Mouse (Mus musculus): ENCODE results near the gene Nfu1. TPM values are rescaled to one million over a fixed set of nuclear protein-coding genes. Genes with fewer than 3 reads are reported as not detected.
"Not testable (repeated sequence)": the region's sequence is repeated elsewhere in the genome, so short reads cannot be mapped to it uniquely, and the experiment has no call there.

Nfu1 gene
- polyA plus RNA-seq, 1 experiment, result 303 TPM

DNA sequence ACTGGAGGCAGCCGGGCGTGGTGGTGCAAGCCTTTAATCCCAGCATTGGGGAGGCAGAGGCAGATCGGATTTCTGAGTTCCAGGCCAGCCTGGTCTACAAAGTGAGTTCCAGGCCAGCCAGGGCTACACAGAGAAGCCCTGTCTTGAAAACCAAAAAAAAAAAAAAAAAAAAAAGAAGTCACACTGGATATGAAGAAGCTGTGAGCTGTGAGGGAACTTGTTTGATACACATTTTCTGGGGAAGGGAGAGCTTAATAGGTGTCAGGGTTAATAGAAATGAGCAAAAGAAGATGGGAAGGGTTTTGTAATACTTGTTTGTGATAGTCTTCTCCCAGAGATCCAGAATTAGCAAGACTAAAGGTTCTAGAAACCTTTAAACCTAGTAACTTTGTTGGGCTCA is 36.5 kb downstream of the Nfu1 start:
- TF ChIP-seq CTCF (conservative IDR thresholded peaks at IDR 0.05; ENCODE audit: insufficient read depth, insufficient read length, low read depth, low read length), result no peak
- no peak for TF ChIP-seq POLR2A (IDR thresholded peaks at IDR 0.05; ENCODE audit: low read depth, low read length)
- Histone ChIP-seq H3K36me3 (ENCODE audit: control insufficient read depth, insufficient read depth, low read length) (no peaks in the 10 kb centered on the region), H3K27me3 (replicated peaks; ENCODE audit: control insufficient read depth, insufficient read depth, low read length) (no peaks in the 10 kb centered on the region), H3K4me1 (ENCODE audit: control insufficient read depth, insufficient read depth, low read length) (peaks cover 5% of the 10 kb centered on the region; the same call in 1 of the 2 replicates), H3K27ac (ENCODE audit: insufficient read depth, low read depth, low read length) (no peak overlapping the region), H3K4me3 (ENCODE audit: insufficient read depth, low read depth, low read length) (no peak overlapping the region)
- DNase-seq, result no peak
- 87% methylated on average over 3 of the region's 3 CpGs for WGBS

GRCm38 (mm10) chr6:87048712-87049111 is 39.7 kb downstream of the Nfu1 start:
- DNase-seq; H3K4me1 ChIP-seq (ENCODE audit: control insufficient read depth, insufficient read depth, low read length); H3K27me3 ChIP-seq (replicated peaks; ENCODE audit: control insufficient read depth, insufficient read depth, low read length); H3K36me3 ChIP-seq (ENCODE audit: control insufficient read depth, insufficient read depth, low read length); H3K4me3 ChIP-seq (ENCODE audit: insufficient read depth, low read depth, low read length); H3K27ac ChIP-seq (ENCODE audit: insufficient read depth, low read depth, low read length): not testable (repeated sequence)
- WGBS, result 98% methylated on average over 7 of the region's 7 CpGs

GRCm38 (mm10) chr6:87051886-87052425 is 42.9 kb downstream of the Nfu1 start:
- no peak overlapping the region for H3K4me3 ChIP-seq (ENCODE audit: insufficient read depth, low read depth, low read length)
- DNase-seq, result no peak
- H3K27me3 ChIP-seq (replicated peaks; ENCODE audit: control insufficient read depth, insufficient read depth, low read length), result no peaks in the 10 kb centered on the region
- H3K4me1 ChIP-seq (ENCODE audit: control insufficient read depth, insufficient read depth, low read length), result no peaks in the 10 kb centered on the region
- 93% methylated on average over 10 of the region's 10 CpGs for WGBS
- TF ChIP-seq CTCF (conservative IDR thresholded peaks at IDR 0.05; ENCODE audit: insufficient read depth, insufficient read length, low read depth, low read length), result no peak
- TF ChIP-seq POLR2A (IDR thresholded peaks at IDR 0.05; ENCODE audit: low read depth, low read length), result no peak
- peaks cover 2% of the 10 kb centered on the region; the same call in 1 of the 2 replicates for H3K36me3 ChIP-seq (ENCODE audit: control insufficient read depth, insufficient read depth, low read length)
- H3K27ac ChIP-seq (ENCODE audit: insufficient read depth, low read depth, low read length), result no peak overlapping the region

GRCm38 (mm10) chr6:87054193-87054592 is 45.2 kb downstream of the Nfu1 start:
- H3K27me3 ChIP-seq (replicated peaks; ENCODE audit: control insufficient read depth, insufficient read depth, low read length), result no peaks in the 10 kb centered on the region
- H3K27ac ChIP-seq (ENCODE audit: insufficient read depth, low read depth, low read length), result no peak overlapping the region
- H3K36me3 ChIP-seq (ENCODE audit: control insufficient read depth, insufficient read depth, low read length), result peaks cover 6% of the 10 kb centered on the region
- 92% methylated on average over 8 of the region's 8 CpGs for WGBS
- TF ChIP-seq POLR2A (IDR thresholded peaks at IDR 0.05; ENCODE audit: low read depth, low read length) (no peak), CTCF (conservative IDR thresholded peaks at IDR 0.05; ENCODE audit: insufficient read depth, insufficient read length, low read depth, low read length) (no peak)
- no peak for DNase-seq
- no peak overlapping the region for H3K4me3 ChIP-seq (ENCODE audit: insufficient read depth, low read depth, low read length)
- no peaks in the 10 kb centered on the region for H3K4me1 ChIP-seq (ENCODE audit: control insufficient read depth, insufficient read depth, low read length)

DNA sequence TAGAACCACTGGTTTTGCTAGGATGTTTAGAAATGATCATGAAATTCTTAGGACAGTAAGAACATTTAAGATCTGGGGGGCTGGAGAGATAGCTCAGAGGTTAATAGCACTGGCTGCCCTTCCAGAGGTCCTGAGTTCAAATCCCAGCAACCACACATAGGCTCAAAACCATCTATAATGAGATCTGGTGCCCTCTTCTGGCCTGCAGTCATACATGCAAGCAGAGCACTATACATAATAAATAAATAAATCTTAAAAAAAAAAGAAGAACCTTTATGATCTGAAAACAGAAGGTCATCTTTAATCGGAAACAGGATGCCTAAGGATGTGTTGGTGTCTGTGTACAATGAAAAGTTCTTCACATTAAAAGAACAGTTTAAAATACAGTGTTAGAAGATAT is 50.7 kb downstream of the Nfu1 start:
- no peak for DNase-seq
- peaks cover 13% of the 10 kb centered on the region for H3K36me3 ChIP-seq (ENCODE audit: control insufficient read depth, insufficient read depth, low read length)

DNA sequence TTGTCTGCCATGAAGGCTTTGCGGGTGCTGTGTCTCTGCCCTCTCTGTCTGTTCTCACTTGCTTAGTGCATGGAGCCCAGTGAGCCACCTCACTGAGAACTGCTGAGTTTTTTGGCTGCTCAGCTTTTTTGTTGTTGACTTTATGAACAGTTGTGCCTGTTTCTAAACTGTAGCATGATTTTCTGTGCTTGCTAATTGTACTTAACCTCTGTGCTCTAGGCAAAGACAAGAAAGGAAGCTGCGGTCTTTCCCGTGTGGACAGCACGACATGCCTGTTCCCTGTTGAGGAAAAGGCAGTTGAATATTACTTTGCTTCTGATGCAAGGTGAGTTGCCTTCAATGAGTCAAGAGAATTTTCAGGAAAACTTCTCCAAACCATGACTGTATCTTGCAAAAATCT is 54.5 kb downstream of the Nfu1 start:
- no peak for DNase-seq
- Histone ChIP-seq H3K27me3 (replicated peaks; ENCODE audit: control insufficient read depth, insufficient read depth, low read length) (no peaks in the 10 kb centered on the region), H3K4me3 (ENCODE audit: insufficient read depth, low read depth, low read length) (no peak overlapping the region), H3K27ac (ENCODE audit: insufficient read depth, low read depth, low read length) (no peak overlapping the region), H3K36me3 (ENCODE audit: control insufficient read depth, insufficient read depth, low read length) (peaks cover 18% of the 10 kb centered on the region), H3K4me1 (ENCODE audit: control insufficient read depth, insufficient read depth, low read length) (no peaks in the 10 kb centered on the region)
- 91% methylated on average over 4 of the region's 4 CpGs for WGBS
- TF ChIP-seq CTCF (conservative IDR thresholded peaks at IDR 0.05; ENCODE audit: insufficient read depth, insufficient read length, low read depth, low read length) (no peak), POLR2A (IDR thresholded peaks at IDR 0.05; ENCODE audit: low read depth, low read length) (no peak)

More for the DNA sequence above, 50.7 kb downstream of the Nfu1 start:
- TF ChIP-seq CTCF (conservative IDR thresholded peaks at IDR 0.05; ENCODE audit: insufficient read depth, insufficient read length, low read depth, low read length), result no peak
- no peak for TF ChIP-seq POLR2A (IDR thresholded peaks at IDR 0.05; ENCODE audit: low read depth, low read length)
- Histone ChIP-seq H3K4me3 (ENCODE audit: insufficient read depth, low read depth, low read length) (no peak overlapping the region), H3K27ac (ENCODE audit: insufficient read depth, low read depth, low read length) (no peak overlapping the region), H3K4me1 (ENCODE audit: control insufficient read depth, insufficient read depth, low read length) (no peaks in the 10 kb centered on the region), H3K27me3 (replicated peaks; ENCODE audit: control insufficient read depth, insufficient read depth, low read length) (no peaks in the 10 kb centered on the region)
- 85% methylated on average over 1 of the region's 1 CpGs for WGBS

- no peak for TF ChIP-seq POLR2A (IDR thresholded peaks at IDR 0.05; ENCODE audit: low read depth, low read length)
- no peak for TF ChIP-seq CTCF (conservative IDR thresholded peaks at IDR 0.05; ENCODE audit: insufficient read depth, insufficient read length, low read depth, low read length)
- DNase-seq, result no peak
- H3K4me1 ChIP-seq (ENCODE audit: control insufficient read depth, insufficient read depth, low read length), result no peaks in the 10 kb centered on the region
- H3K27ac ChIP-seq (ENCODE audit: insufficient read depth, low read depth, low read length), result no peak overlapping the region
- H3K4me3 ChIP-seq (ENCODE audit: insufficient read depth, low read depth, low read length), result no peak overlapping the region
- WGBS, result 83% methylated on average over 2 of the region's 2 CpGs
- no peaks in the 10 kb centered on the region for H3K27me3 ChIP-seq (replicated peaks; ENCODE audit: control insufficient read depth, insufficient read depth, low read length)
- H3K36me3 ChIP-seq (ENCODE audit: control insufficient read depth, insufficient read depth, low read length), result peaks cover 11% of the 10 kb centered on the region
Measured at GRCm38 (mm10) chr6:87068209-87068608, 59.2 kb downstream of the Nfu1 start.

Measured in kidney, adult 2 months (tissue).